Mouse (Mus musculus) left cerebral cortex, postnatal 25 days (tissue): ENCODE measurements around the gene Zbtb20. TPM values are rescaled to one million over a fixed set of nuclear protein-coding genes. Genes with fewer than 3 reads are reported as not detected.

ENCODE experiments used
- DNase-seq, 2 experiments: peaks; one replicate each; pipeline ENCODE4 v3.0.0; 2022; ENCODE audit warnings: low spot score in 2 of 2, mixed read lengths in 1 of 2
- intact Hi-C: fragments of 180-260 bp; cut with DNase I; formaldehyde crosslinking; loops from one replicate; pipeline ENCODE4 v1.15.1; 2025
- total RNA-seq, 2 experiments: library from RNA; stranded (reverse); gene quantifications; 2 replicates each; pipeline ENCODE4 v1.2.3; 2021

Gene Zbtb20
- total RNA-seq, 2 experiments from 2014 or later, result 43.0 to 58.8 TPM

GRCm38 (mm10) chr16:43256191-43256899 lies 380.7 kb downstream of the Zbtb20 start:
- intact Hi-C loops, result no loop called here
- DNase-seq, result no peak

- intact Hi-C loops, result no loop called here
Measured at GRCm38 (mm10) chr16:43256900-43257281, 381.2 kb downstream of the Zbtb20 start.

GRCm38 (mm10) chr16:43259466-43259865 lies 383.8 kb downstream of the Zbtb20 start:
- DNase-seq, result no peak
- intact Hi-C loops, result no loop called here

More at GRCm38 (mm10) chr16:43256900-43257281, 381.2 kb downstream of the Zbtb20 start:
- no peak for DNase-seq

- DNase-seq, result no peak
- intact Hi-C loops, result no loop called here
Measured at GRCm38 (mm10) chr16:43260862-43261261, 385.2 kb downstream of the Zbtb20 start.

- intact Hi-C loops, result no loop called here
- no peak for DNase-seq
Measured at GRCm38 (mm10) chr16:43274057-43274595, 398.4 kb downstream of the Zbtb20 start.

- intact Hi-C loops, result no loop called here
- DNase-seq, result no peak
Measured at GRCm38 (mm10) chr16:43276764-43277163, 401.1 kb downstream of the Zbtb20 start.

- intact Hi-C loops, result no loop called here
- no peak for DNase-seq
Measured at GRCm38 (mm10) chr16:43286319-43286718, 410.6 kb downstream of the Zbtb20 start.

- intact Hi-C loops, result no loop called here
- no peak for DNase-seq
Measured at GRCm38 (mm10) chr16:43286783-43287383, 411.2 kb downstream of the Zbtb20 start.

- DNase-seq, result no peak
- intact Hi-C loops, result no loop called here
Measured at GRCm38 (mm10) chr16:43291423-43291822, 415.7 kb downstream of the Zbtb20 start.

GRCm38 (mm10) chr16:43297953-43298596 lies 422.4 kb downstream of the Zbtb20 start:
- peak in 1 of 2 experiments; percentile 29 for DNase-seq
- intact Hi-C loops, result no loop called here

- intact Hi-C loops, result no loop called here
- no peak for DNase-seq
Measured at GRCm38 (mm10) chr16:43300420-43300819, 424.7 kb downstream of the Zbtb20 start.

GRCm38 (mm10) chr16:43302171-43302570 lies 426.5 kb downstream of the Zbtb20 start:
- intact Hi-C loops, result no loop called here

GRCm38 (mm10) chr16:43303245-43304197 lies 427.8 kb downstream of the Zbtb20 start:
- DNase-seq, result peak; percentile 13 to 80
- intact Hi-C loops, result no loop called here

More at GRCm38 (mm10) chr16:43302171-43302570, 426.5 kb downstream of the Zbtb20 start:
- no peak for DNase-seq

GRCm38 (mm10) chr16:43309968-43310431 lies 434.3 kb downstream of the Zbtb20 start:
- intact Hi-C loops, result no loop called here
- no peak for DNase-seq

GRCm38 (mm10) chr16:43324009-43324408 lies 448.3 kb downstream of the Zbtb20 start:
- no peak for DNase-seq
- intact Hi-C loops, result no loop called here

GRCm38 (mm10) chr16:43328221-43328620 lies 452.5 kb downstream of the Zbtb20 start:
- intact Hi-C loops, result no loop called here

GRCm38 (mm10) chr16:43330206-43330605 lies 454.5 kb downstream of the Zbtb20 start:
- no peak for DNase-seq
- intact Hi-C loops, result no loop called here

More at GRCm38 (mm10) chr16:43328221-43328620, 452.5 kb downstream of the Zbtb20 start:
- DNase-seq, result no peak

- intact Hi-C loops, result no loop called here
- no peak for DNase-seq
Measured at GRCm38 (mm10) chr16:43331440-43331839, 455.8 kb downstream of the Zbtb20 start.

- intact Hi-C loops, result no loop called here
Measured at GRCm38 (mm10) chr16:43332734-43333133, 457.1 kb downstream of the Zbtb20 start.

More at GRCm38 (mm10) chr16:43332734-43333133, 457.1 kb downstream of the Zbtb20 start:
- no peak for DNase-seq
